Mouse (Mus musculus) B cell, adult 67 days (primary cell): ENCODE data around the gene Cd320. TPM values are rescaled to one million over a fixed set of nuclear protein-coding genes. Genes with fewer than 3 reads are reported as not detected.

ENCODE experiments used
- total RNA-seq, 2 experiments: library from RNA; stranded (reverse); gene quantifications; 4 replicates each; pipeline ENCODE4 v1.2.4; 2023

Cd320 gene
- total RNA-seq, result 1 to 10 TPM; 4.5 to 7.4 TPM

DNA sequence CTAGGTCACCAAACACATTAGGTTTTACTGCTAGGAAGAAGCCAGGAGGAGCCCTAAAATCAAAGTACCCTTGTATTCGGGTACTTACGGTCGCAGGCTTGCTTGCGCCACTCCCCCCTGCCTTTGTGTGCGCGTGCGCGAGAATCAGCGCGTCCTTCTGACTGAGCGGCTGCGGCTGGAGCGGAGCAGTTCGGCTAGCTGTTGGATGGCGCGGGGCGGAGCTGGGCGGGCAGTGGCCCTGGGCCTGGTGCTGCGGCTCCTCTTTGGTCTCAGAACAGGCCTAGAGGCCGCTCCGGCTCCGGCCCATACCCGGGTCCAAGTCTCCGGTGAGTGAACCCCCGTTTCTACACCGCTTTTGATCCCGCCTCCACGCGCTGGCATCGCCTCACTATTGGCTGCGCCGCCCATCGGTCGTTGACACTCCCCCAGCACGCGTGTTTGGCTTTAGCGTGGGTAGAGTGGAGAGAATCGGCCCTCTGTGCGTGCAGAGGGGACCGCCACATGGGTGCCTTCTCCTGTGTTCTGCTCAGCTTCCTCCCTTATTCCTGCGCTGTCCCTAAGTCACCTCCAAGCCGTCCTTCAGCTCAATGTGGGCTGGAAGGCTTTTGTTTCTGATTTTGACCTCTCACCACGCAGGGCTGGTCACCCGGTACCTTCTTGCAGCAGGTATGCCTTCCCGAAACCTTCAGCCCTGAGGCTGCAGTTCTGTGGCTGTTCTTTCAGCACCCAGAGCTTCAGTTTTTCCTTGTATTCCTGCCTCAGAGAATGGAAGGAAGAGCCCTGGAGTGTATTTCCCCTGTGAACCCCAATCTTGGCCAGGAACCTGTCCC lies at the start of gene Cd320:
Gene Cd320, plus strand, starts transcription at position 126 of the 830 bp plus-strand sequence.

GRCm38 (mm10) chr17:33810334-33811141 lies 32.4 kb upstream of the Cd320 start, which contains the start of gene Kank3:
Kank3 (plus strand) TSS chr17:33810519.

DNA sequence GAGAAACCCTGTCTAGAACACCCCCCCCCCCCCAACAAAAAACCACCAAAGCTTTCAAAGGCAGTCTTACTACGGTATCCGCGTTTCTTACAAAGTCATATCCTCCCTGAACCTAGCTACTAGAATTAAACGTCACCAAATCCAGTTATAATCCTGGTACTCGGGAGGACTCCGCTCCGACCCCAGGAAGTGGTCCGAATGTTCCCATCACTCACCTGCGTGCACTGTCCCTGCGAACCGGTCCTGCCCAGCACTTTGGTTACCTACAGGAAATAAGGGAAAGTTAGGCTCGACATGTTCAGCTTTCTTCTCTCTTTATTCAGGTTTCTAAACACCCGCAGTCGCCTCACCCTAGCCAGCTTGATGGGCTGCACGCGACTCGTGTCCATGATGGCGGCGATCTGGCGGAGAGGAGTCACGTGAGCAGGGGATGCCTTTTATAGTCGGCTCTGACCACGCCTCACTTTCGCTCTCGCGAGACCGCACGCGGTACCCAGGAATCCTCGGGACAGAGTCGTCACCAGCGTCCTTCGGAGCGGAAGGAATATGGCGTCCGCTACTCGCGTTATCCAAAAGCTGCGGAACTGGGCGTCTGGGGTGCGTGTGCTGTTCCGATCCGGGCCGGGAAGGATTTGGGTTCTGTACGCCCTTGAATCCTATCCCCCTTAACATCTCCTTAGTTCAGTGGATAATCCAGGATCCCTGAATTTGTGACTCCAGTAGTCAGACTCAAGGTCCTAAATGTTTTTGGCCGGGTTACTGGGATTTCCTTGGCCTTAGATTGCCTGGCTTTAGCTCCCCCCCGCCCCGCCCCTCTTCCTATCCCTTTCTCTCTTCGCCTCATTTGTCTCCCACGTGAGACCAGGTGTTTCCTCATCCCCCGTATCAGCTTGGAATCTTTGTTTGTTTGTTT lies 18.6 kb upstream of the Cd320 start, which contains the start of the genes Rps28 and Ndufa7:
Gene Rps28, minus strand, starts transcription at position 479 of the 913 bp plus-strand sequence.
Gene Ndufa7, plus strand, starts transcription at position 489 of the 913 bp plus-strand sequence.

GRCm38 (mm10) chr17:33873537-33873936 lies 30.6 kb downstream of the Cd320 start, which contains the start of gene Gm7029:
Gm7029 (plus strand) TSS chr17:33873837.

DNA sequence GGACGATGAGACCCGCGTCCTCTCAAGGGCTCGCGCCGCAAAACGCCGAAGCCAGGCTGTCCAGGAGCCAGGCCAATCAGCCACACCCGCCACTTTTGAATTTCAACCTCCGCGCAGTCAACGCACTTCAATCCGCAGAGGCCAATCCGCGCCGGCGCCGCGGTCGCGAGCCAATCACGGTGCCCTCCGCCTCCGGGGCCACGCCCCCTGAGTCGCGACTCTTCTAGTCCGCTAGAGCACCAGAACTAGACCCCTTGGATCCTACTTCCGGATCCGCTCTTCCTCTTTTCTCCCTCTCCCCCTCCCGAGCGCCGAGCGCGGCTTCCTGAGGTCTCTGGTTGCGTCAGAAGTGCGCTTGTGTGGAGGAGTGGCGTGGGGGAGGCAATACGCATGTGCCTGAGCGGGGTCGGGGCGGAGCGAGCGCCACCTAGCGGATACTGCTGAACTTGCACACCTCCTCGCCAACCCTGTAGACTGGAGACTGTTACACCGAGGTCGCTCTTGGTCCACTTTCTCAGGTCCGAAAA lies 47.7 kb downstream of the Cd320 start, which contains the start of gene Kifc1:
Gene Kifc1, minus strand, starts transcription at position 129 of the 527 bp plus-strand sequence.

Other genes starting within 250 kb of the Cd320 start
- gene Zfp414, start 214.0 kb upstream of the Cd320 start, total RNA-seq, result 10 to 100 TPM; 36.3 to 61.0 TPM
- 1 to 10 TPM; 1.1 to 4.8 TPM for gene Pram1, start 205.0 kb upstream of the Cd320 start, total RNA-seq
- gene Hnrnpm, start 156.2 kb upstream of the Cd320 start, total RNA-seq, result 100 to 1,000 TPM; 357 to 366 TPM
- 10 to 100 TPM; 46.9 to 54.2 TPM for gene March2, start 124.4 kb upstream of the Cd320 start, total RNA-seq
- 100 to 1,000 TPM; 199 to 206 TPM for gene Rab11b, start 82.6 kb upstream of the Cd320 start, total RNA-seq
- under 1 TPM in 1 of 2 experiments, not detected in 1; 0.15 TPM for gene Angptl4, start 61.3 kb upstream of the Cd320 start, total RNA-seq
- gene Kank3, start 32.6 kb upstream of the Cd320 start, total RNA-seq, result 1 to 10 TPM in 1 of 2 experiments, under 1 TPM in 1; 0.74 to 3.9 TPM
- gene Rps28, start 18.5 kb upstream of the Cd320 start, total RNA-seq, result 1,000 to 10,000 TPM; 3,497 to 3,557 TPM
- gene Ndufa7, start 18.5 kb upstream of the Cd320 start, total RNA-seq, result 100 to 1,000 TPM; 143 to 152 TPM
- not detected for gene Gm7029, start 30.7 kb downstream of the Cd320 start, total RNA-seq
- 1 to 10 TPM; 3.7 to 4.7 TPM for gene Kifc1, start 47.6 kb downstream of the Cd320 start, total RNA-seq
- gene Platr17, start 62.0 kb downstream of the Cd320 start, total RNA-seq, result under 1 TPM; 0.74 to 0.96 TPM
- 10 to 100 TPM; 56.7 to 66.7 TPM for gene Daxx, start 66.3 kb downstream of the Cd320 start, total RNA-seq
- gene Tapbp, start 72.8 kb downstream of the Cd320 start, total RNA-seq, result 100 to 1,000 TPM; 452 to 506 TPM
- gene Zbtb22, start 72.8 kb downstream of the Cd320 start, total RNA-seq, result 10 to 100 TPM; 34.9 to 41.2 TPM
- gene Rgl2, start 86.5 kb downstream of the Cd320 start, total RNA-seq, result 100 to 1,000 TPM; 191 to 196 TPM
- 10 to 100 TPM; 62.1 to 66.8 TPM for gene Pfdn6, start 97.3 kb downstream of the Cd320 start, total RNA-seq
- 10 to 100 TPM; 40.2 to 41.2 TPM for gene Wdr46, start 97.6 kb downstream of the Cd320 start, total RNA-seq
- 1 to 10 TPM; 6.1 to 7.1 TPM for gene B3galt4, start 108.4 kb downstream of the Cd320 start, total RNA-seq
- gene Vps52, start 112.7 kb downstream of the Cd320 start, total RNA-seq, result 10 to 100 TPM; 95.0 to 95.1 TPM
- gene Rps18, start 112.9 kb downstream of the Cd320 start, total RNA-seq, result 1,000 to 10,000 TPM; 1,402 to 1,461 TPM
- gene H2-K1, start 157.3 kb downstream of the Cd320 start, total RNA-seq, result 1,000 to 10,000 TPM; 2,757 to 2,769 TPM
- gene Ring1, start 181.6 kb downstream of the Cd320 start, total RNA-seq, result 10 to 100 TPM; 35.8 to 40.6 TPM
- 100 to 1,000 TPM; 145 to 161 TPM for gene H2-Ke6, start 185.0 kb downstream of the Cd320 start, total RNA-seq
- 10 to 100 TPM; 81.1 to 92.0 TPM for gene Slc39a7, start 188.6 kb downstream of the Cd320 start, total RNA-seq
- gene Rxrb, start 188.7 kb downstream of the Cd320 start, total RNA-seq, result 100 to 1,000 TPM; 119 to 129 TPM
- 1 to 10 TPM; 9.3 to 9.6 TPM for gene Col11a2, start 196.3 kb downstream of the Cd320 start, total RNA-seq
- 100 to 1,000 TPM; 208 to 232 TPM for gene H2-Oa, start 249.2 kb downstream of the Cd320 start, total RNA-seq